13 mouse cellular contexts compared by ENCODE assay signal in the genomic region with DNA sequence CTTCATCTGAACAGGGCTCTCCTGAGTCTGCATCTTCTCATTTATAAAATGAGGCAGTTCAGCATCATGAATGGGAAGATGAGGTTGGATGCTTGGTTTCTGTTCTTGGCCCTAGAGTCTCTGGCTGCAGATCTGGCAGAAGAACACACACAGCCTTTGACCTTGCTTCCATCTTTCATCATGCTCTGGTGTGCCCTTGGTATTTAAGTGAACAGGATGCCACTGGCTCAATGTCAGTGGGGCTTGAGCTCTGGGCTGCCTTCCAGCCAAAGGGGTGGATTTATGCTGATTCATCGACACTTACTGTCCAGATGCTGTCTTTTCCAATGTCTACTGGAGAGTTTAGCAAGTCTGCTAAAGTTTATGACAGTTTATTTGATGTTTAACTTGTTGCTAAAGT.
DNase-seq lines count a peak whose midpoint lies in the region; ATAC-seq lines count a peak whose summit lies in the region.
"Had no signal": no experiment of that assay in that cellular context is flagged by ENCODE, and none has a peak within 500 bp of the region (broad histone marks: within the 10 kb centered on the region; RNA-seq: fewer than 3 reads in every experiment).

No protein-coding gene starts in this region.

- H3K27me3 ChIP-seq in heart, embryonic 12.5 days (replicated peaks) = no peaks in the 10 kb centered on the region
- H3K27me3 ChIP-seq in lung, embryonic 15.5 days = no peaks in the 10 kb centered on the region
- H3K27me3 ChIP-seq in hindbrain, embryonic 12.5 days = no peaks in the 10 kb centered on the region
- H3K27me3 ChIP-seq: embryonic facial prominence, embryonic 15.5 days; limb, embryonic 12.5 days; midbrain, embryonic 12.5 days; stomach, embryonic 15.5 days had no signal

- 76% methylated on average over 1 of the region's 1 CpGs for WGBS in heart, embryonic 12.5 days
- 31% methylated on average over 1 of the region's 1 CpGs for WGBS in lung, embryonic 15.5 days
- WGBS in hindbrain, embryonic 12.5 days = 94% methylated on average over 1 of the region's 1 CpGs

- no peak overlapping the region for H3K9ac ChIP-seq in heart, embryonic 12.5 days
- no peak overlapping the region for H3K9ac ChIP-seq in lung, embryonic 15.5 days
- no peak overlapping the region for H3K9ac ChIP-seq in hindbrain, embryonic 12.5 days
- H3K9ac ChIP-seq: embryonic facial prominence, embryonic 15.5 days; limb, embryonic 12.5 days; midbrain, embryonic 12.5 days; stomach, embryonic 15.5 days had no signal

- peak; percentile 25 to 52 for DNase-seq in heart, adult 18-20 months
- peak; percentile 75 for DNase-seq in adipocyte (ENCODE audit: low spot score)
- DNase-seq in heart, postnatal 4 days = peak; percentile 30
- no peak for DNase-seq in cerebellum, adult 9-10 months
- DNase-seq: cerebellum, adult 11 months had no signal

- H3K9me3 ChIP-seq in heart, embryonic 12.5 days (replicated peaks) = no peaks in the 10 kb centered on the region
- no peaks in the 10 kb centered on the region for H3K9me3 ChIP-seq in lung, embryonic 15.5 days
- H3K9me3 ChIP-seq in hindbrain, embryonic 12.5 days (replicated peaks) = no peaks in the 10 kb centered on the region
- H3K9me3 ChIP-seq: embryonic facial prominence, embryonic 15.5 days; limb, embryonic 12.5 days; midbrain, embryonic 12.5 days; stomach, embryonic 15.5 days had no signal

- no peaks in the 10 kb centered on the region for H3K4me1 ChIP-seq in heart, embryonic 12.5 days (replicated peaks)
- 0 out of 2 replicates have a peak, but pooled peaks cover 2% of the 10 kb centered on the region for H3K4me1 ChIP-seq in lung, embryonic 15.5 days
- H3K4me1 ChIP-seq in hindbrain, embryonic 12.5 days = peaks cover 4% of the 10 kb centered on the region; the same call in 1 of the 2 replicates
- H3K4me1 ChIP-seq: embryonic facial prominence, embryonic 15.5 days; limb, embryonic 12.5 days; stomach, embryonic 15.5 days had no signal

- no peak overlapping the region for H3K27ac ChIP-seq in heart, embryonic 12.5 days (ENCODE audit: poor library complexity, severe bottlenecking)
- no peak overlapping the region for H3K27ac ChIP-seq in lung, embryonic 15.5 days
- H3K27ac ChIP-seq in hindbrain, embryonic 12.5 days = no peak overlapping the region
- H3K27ac ChIP-seq: embryonic facial prominence, embryonic 15.5 days; limb, embryonic 12.5 days; midbrain, embryonic 12.5 days; stomach, embryonic 15.5 days had no signal

- H3K36me3 ChIP-seq in heart, embryonic 12.5 days = no peaks in the 10 kb centered on the region
- H3K36me3 ChIP-seq in lung, embryonic 15.5 days = no peaks in the 10 kb centered on the region
- no peaks in the 10 kb centered on the region for H3K36me3 ChIP-seq in hindbrain, embryonic 12.5 days
- H3K36me3 ChIP-seq: embryonic facial prominence, embryonic 15.5 days; limb, embryonic 12.5 days; midbrain, embryonic 12.5 days; stomach, embryonic 15.5 days had no signal

- no peak overlapping the region for H3K4me2 ChIP-seq in heart, embryonic 12.5 days
- H3K4me2 ChIP-seq in lung, embryonic 15.5 days = no peak overlapping the region
- H3K4me2 ChIP-seq in hindbrain, embryonic 12.5 days (replicated peaks) = no peak overlapping the region
- H3K4me2 ChIP-seq: embryonic facial prominence, embryonic 15.5 days; limb, embryonic 12.5 days; midbrain, embryonic 12.5 days; stomach, embryonic 15.5 days had no signal

- H3K4me3 ChIP-seq in heart, embryonic 12.5 days = no peak overlapping the region
- H3K4me3 ChIP-seq in lung, embryonic 15.5 days = no peak overlapping the region
- no peak overlapping the region for H3K4me3 ChIP-seq in hindbrain, embryonic 12.5 days
- H3K4me3 ChIP-seq: embryonic facial prominence, embryonic 15.5 days; limb, embryonic 12.5 days; midbrain, embryonic 12.5 days; stomach, embryonic 15.5 days had no signal

- ATAC-seq in heart, embryonic 12.5 days (ENCODE audit: insufficient number of reproducible peaks, low FRiP score) = no peak
- peak; percentile 70; the same call in 1 of the 2 replicates for ATAC-seq in lung, embryonic 15.5 days (ENCODE audit: borderline replicate concordance, extremely low read depth, low FRiP score, low TSS enrichment)
- no peak for ATAC-seq in hindbrain, embryonic 12.5 days (ENCODE audit: low FRiP score)
- ATAC-seq in erythroid progenitor cell, adult 5-6 weeks (replicated peaks; ENCODE audit: low FRiP score, poor library complexity, severe bottlenecking) = no peak
